Mouse (Mus musculus): ENCODE data around the gene Srrd. TPM values are rescaled to one million over a fixed set of nuclear protein-coding genes. Genes with fewer than 3 reads are reported as not detected.

The Srrd gene
- polyA plus RNA-seq, 1 experiment from 2014 or later, result 9.4 TPM

DNA sequence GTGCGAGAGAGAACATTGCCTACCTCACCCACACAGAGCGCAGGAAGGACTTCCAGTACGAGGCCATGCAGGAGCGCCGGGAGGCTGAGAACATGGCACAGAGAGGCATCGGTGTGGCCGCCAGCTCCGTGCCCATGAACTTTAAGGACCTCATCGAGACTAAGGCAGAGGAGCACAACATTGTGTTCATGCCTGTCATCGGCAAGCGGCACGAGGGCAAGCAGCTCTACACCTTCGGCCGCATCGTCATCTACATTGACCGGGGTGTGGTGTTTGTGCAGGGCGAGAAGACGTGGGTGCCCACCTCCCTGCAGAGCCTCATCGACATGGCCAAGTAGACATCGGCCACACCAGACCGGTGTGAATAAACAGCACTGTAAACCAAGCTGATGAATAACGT lies 5.8 kb downstream of the Srrd start:
- no peak for TF ChIP-seq EP300 (IDR thresholded peaks at IDR 0.05; ENCODE audit: low read depth)
- no peak for TF ChIP-seq CTCF (IDR thresholded peaks at IDR 0.05; ENCODE audit: low read depth)
- peaks cover 66% of the 10 kb centered on the region for H3K36me3 ChIP-seq (replicated peaks; ENCODE audit: insufficient read depth, low read length)
- H3K4me2 ChIP-seq (ENCODE audit: low read depth, low read length), result no peak overlapping the region
- ATAC-seq, result no peak
- H3K27ac ChIP-seq (ENCODE audit: low read depth), result no peak overlapping the region
- 93% methylated on average over 22 of the region's 22 CpGs for WGBS (ENCODE audit: insufficient replicate concordance)
- no peak overlapping the region for H3K9ac ChIP-seq (replicated peaks)
- H3K9me3 ChIP-seq (ENCODE audit: low read length), result no peaks in the 10 kb centered on the region
- no peak for DNase-seq
- no peaks in the 10 kb centered on the region for H3K27me3 ChIP-seq (ENCODE audit: insufficient read depth, low read length)
- peaks cover 2% of the 10 kb centered on the region for H3K4me1 ChIP-seq (ENCODE audit: insufficient read depth)
- H3K4me3 ChIP-seq (ENCODE audit: low read depth, low read length), result no peak overlapping the region

DNA sequence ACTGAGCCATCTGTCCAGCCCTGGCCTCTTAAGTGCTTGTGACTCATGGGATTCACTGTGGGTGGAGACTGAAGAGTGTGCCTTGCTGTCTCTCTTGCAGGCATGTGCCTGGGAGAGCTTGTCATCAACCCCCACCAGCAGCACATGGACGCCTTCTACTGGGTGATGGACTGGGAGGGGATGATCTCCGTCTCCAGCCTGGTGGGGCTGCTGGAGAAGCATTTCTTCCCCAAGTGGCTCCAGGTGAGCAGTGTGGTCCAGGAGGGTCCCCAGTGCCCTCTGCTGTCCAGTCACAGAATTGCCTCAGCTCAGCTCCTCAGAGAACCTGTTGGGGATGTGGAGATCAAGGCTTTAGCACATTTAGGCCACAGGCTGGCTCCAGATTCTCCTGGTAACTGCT lies 7.4 kb downstream of the Srrd start:
- DNase-seq, result peak; percentile 59
- H3K9me3 ChIP-seq (ENCODE audit: low read length), result no peaks in the 10 kb centered on the region
- H3K9ac ChIP-seq (replicated peaks), result no peak overlapping the region

DNA sequence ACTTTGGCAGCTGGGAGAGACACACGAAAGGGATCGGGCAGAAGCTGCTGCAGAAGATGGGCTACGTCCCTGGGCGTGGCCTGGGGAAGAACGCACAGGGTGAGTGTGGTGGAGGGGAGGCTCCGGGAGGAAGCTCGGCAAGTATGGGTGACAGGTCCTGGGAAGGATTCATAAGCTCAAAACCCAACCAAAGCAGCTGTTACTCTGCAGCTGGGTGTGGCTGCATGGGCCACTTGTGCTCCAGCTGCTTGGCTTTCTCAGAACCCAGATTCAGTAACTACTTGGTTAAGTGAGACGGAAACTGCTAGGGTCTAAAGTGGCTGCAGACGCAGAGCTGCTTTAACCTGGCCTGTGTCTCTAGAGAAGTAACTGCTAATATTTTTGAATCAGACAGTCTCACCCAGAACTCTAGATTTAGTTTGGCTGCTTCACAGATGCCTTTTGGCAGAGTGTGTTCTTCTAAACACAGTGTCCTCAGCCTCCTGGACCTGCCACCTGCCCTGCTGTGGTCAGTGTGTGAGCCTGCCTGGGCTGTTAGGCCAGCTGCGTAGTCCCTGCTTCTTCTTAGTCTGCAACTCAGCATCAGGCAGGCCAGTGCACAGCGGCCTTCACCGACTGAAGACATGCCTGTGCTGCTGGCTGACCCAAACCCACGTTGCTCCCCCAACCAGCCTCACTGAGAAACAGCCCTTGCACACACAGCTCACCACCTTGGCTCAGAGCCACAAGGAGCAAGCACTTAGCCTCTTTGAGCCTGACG lies 12.9 kb downstream of the Srrd start:
- ATAC-seq, result no peak
- 85% methylated on average over 14 of the region's 14 CpGs for WGBS (ENCODE audit: insufficient replicate concordance)
- Histone ChIP-seq H3K4me3 (ENCODE audit: low read depth, low read length) (no peak overlapping the region), H3K4me1 (ENCODE audit: insufficient read depth) (peaks cover 14% of the 10 kb centered on the region), H3K27ac (ENCODE audit: low read depth) (no peak overlapping the region), H3K27me3 (ENCODE audit: insufficient read depth, low read length) (no peaks in the 10 kb centered on the region), H3K4me2 (ENCODE audit: low read depth, low read length) (no peak overlapping the region), H3K9me3 (ENCODE audit: low read length) (no peaks in the 10 kb centered on the region), H3K36me3 (replicated peaks; ENCODE audit: insufficient read depth, low read length) (peaks cover 71% of the 10 kb centered on the region), H3K9ac (replicated peaks) (no peak overlapping the region)
- DNase-seq, result no peak
- no peak for TF ChIP-seq CTCF (IDR thresholded peaks at IDR 0.05; ENCODE audit: low read depth)
- no peak for TF ChIP-seq EP300 (IDR thresholded peaks at IDR 0.05; ENCODE audit: low read depth)

More for the DNA sequence above, 7.4 kb downstream of the Srrd start:
- no peaks in the 10 kb centered on the region for H3K4me1 ChIP-seq (ENCODE audit: insufficient read depth)
- H3K4me3 ChIP-seq (ENCODE audit: low read depth, low read length), result no peak overlapping the region
- H3K36me3 ChIP-seq (replicated peaks; ENCODE audit: insufficient read depth, low read length), result peaks cover 82% of the 10 kb centered on the region
- WGBS (ENCODE audit: insufficient replicate concordance), result 15% methylated on average over 2 of the region's 2 CpGs
- no peaks in the 10 kb centered on the region for H3K27me3 ChIP-seq (ENCODE audit: insufficient read depth, low read length)
- H3K4me2 ChIP-seq (ENCODE audit: low read depth, low read length), result no peak overlapping the region
- peak; percentile 79 for TF ChIP-seq CTCF (IDR thresholded peaks at IDR 0.05; ENCODE audit: low read depth)
- TF ChIP-seq EP300 (IDR thresholded peaks at IDR 0.05; ENCODE audit: low read depth), result no peak
- peak; percentile 55 for ATAC-seq
- no peak overlapping the region for H3K27ac ChIP-seq (ENCODE audit: low read depth)

DNA sequence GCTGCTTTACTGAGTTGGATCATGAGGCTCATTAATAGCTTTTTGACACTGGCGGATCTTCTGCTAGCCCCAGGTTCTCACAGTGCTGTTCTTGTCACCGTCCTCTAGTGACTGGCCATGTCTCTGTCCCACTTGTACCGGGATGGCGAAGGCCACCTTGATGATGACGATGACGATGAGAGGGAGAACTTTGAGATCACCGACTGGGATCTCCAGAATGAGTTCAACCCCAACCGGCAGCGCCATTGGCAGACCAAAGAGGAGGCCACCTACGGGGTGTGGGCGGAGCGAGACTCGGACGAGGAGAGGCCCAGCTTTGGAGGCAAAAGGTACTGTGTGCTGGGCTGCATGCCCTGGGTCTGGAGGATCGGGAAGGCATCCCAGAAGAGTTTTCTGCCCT lies 15.0 kb downstream of the Srrd start:
- no peaks in the 10 kb centered on the region for H3K9me3 ChIP-seq (ENCODE audit: low read length)
- DNase-seq (no peak), ATAC-seq (no peak)
- 92% methylated on average over 15 of the region's 15 CpGs for WGBS (ENCODE audit: insufficient replicate concordance)
- no peak overlapping the region for H3K4me3 ChIP-seq (ENCODE audit: low read depth, low read length)
- peaks cover 53% of the 10 kb centered on the region for H3K36me3 ChIP-seq (replicated peaks; ENCODE audit: insufficient read depth, low read length)
- 0 out of 2 replicates have a peak overlapping the region, but pooled peaks have one; percentile 80 for H3K4me2 ChIP-seq (ENCODE audit: low read depth, low read length)
- H3K4me1 ChIP-seq (ENCODE audit: insufficient read depth), result peaks cover 23% of the 10 kb centered on the region
- no peak overlapping the region for H3K27ac ChIP-seq (ENCODE audit: low read depth)
- TF ChIP-seq EP300 (IDR thresholded peaks at IDR 0.05; ENCODE audit: low read depth) (no peak), CTCF (IDR thresholded peaks at IDR 0.05; ENCODE audit: low read depth) (no peak)
- H3K27me3 ChIP-seq (ENCODE audit: insufficient read depth, low read length), result no peaks in the 10 kb centered on the region
- no peak overlapping the region for H3K9ac ChIP-seq (replicated peaks)

DNA sequence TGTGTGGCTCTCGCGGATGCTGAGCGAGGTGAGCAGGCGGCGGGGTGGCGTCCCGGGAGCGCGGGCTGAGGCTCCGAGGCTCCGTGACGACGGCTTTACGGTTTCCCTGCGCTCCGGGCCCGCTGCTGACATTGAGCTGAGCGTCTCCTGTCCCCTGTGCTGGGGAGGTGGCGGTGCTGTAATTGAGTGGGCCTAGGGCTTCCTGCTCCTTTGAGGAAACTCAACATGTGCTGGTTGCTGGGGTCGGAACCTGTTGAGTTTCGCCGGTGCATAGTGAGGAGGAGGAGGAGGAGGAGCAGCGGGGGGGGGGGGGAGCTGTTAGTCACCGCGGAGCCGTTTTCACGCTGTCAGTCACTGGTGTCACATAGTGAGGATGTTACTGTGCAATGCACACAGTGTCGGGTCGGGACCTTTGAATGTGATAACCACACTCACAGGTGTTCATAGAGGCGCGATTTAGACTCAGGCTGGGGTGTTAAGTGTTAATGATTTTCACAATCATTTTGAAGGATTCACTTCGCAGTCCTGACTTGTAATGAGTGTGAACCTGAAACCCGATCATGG lies 16.3 kb downstream of the Srrd start:
- Histone ChIP-seq H3K9ac (replicated peaks) (peak overlapping the region; percentile 68), H3K36me3 (replicated peaks; ENCODE audit: insufficient read depth, low read length) (peaks cover 40% of the 10 kb centered on the region), H3K9me3 (ENCODE audit: low read length) (no peaks in the 10 kb centered on the region), H3K4me2 (ENCODE audit: low read depth, low read length) (peak overlapping the region; percentile 80), H3K4me3 (ENCODE audit: low read depth, low read length) (peak overlapping the region; percentile 73), H3K27ac (ENCODE audit: low read depth) (peak overlapping the region; percentile 49), H3K27me3 (ENCODE audit: insufficient read depth, low read length) (no peaks in the 10 kb centered on the region), H3K4me1 (ENCODE audit: insufficient read depth) (peaks cover 23% of the 10 kb centered on the region)
- ATAC-seq (peak; percentile 28), DNase-seq (no peak)
- no peak for TF ChIP-seq EP300 (IDR thresholded peaks at IDR 0.05; ENCODE audit: low read depth)
- TF ChIP-seq CTCF (IDR thresholded peaks at IDR 0.05; ENCODE audit: low read depth), result no peak
- WGBS (ENCODE audit: insufficient replicate concordance), result 1% methylated on average over 30 of the region's 33 CpGs

DNA sequence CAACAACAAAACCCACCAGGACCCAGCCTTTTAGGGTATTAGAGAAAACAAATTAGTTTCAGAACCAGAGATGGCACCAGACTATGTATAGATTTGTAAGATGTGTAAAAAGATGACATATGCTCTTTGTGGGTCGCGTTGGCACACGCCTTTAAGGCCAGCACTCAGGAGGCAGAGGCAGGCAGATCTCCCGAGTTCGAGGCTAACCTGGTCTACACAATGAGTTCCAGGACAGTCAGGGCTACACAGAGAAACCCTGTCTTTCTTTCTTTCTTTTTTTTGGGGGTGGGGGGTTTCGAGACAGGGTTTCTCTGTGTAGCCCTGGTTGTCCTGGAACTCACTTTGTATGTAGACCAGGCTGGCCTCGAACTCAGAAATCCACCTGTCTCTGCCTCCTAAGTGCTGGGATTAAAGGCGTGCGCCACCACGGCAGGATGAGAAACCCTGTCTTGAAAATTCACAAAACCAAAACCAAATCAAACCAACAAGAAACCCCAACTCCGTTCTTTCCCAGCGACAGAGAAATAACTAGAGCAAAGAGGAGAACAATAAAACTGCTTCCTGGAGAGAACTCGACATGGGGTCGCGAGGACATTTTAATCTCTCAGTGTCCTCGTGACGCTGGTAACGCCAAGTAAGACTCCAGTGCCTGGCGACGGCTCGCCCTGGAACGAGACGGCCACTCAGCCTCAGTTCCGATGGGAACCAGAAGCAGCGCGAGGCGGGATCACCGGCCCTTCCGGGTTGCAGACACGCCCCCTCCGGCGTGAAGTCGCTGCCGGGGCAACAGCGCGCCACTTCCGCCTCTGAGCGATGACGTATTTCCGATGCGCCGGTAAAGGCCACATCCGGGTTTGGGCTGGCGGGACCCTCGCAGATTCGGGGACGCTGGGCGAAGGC lies 17.0 kb downstream of the Srrd start, which contains the start of gene Tfip11:
TSS of gene Tfip11 (plus strand) at position 813 of the 900 bp plus-strand sequence.
- peak within 1 kb of the TSS; percentile 68 for H3K9ac ChIP-seq (replicated peaks)
- H3K27me3 ChIP-seq (ENCODE audit: insufficient read depth, low read length), result no peaks in the 10 kb centered on the region
- WGBS (ENCODE audit: insufficient replicate concordance), result 8% methylated on average over 48 of the region's 48 CpGs
- TF ChIP-seq EP300 (IDR thresholded peaks at IDR 0.05; ENCODE audit: low read depth), result no peak
- no peak; the same call in 1 of the 2 replicates for TF ChIP-seq CTCF (IDR thresholded peaks at IDR 0.05; ENCODE audit: low read depth)
- peak within 1 kb of the TSS; percentile 73 for H3K4me3 ChIP-seq (ENCODE audit: low read depth, low read length)
- H3K4me2 ChIP-seq (ENCODE audit: low read depth, low read length), result peak within 1 kb of the TSS; percentile 80
- H3K9me3 ChIP-seq (ENCODE audit: low read length), result no peaks in the 10 kb centered on the region
- DNase-seq, result peak; percentile 96
- H3K27ac ChIP-seq (ENCODE audit: low read depth), result peak within 1 kb of the TSS; percentile 63
- peaks cover 32% of the 10 kb centered on the region for H3K36me3 ChIP-seq (replicated peaks; ENCODE audit: insufficient read depth, low read length)
- peaks cover 23% of the 10 kb centered on the region for H3K4me1 ChIP-seq (ENCODE audit: insufficient read depth)
- peak; percentile 86 for ATAC-seq

Measured in liver, postnatal 0 days (tissue).